Mouse (Mus musculus) adrenal gland (tissue): Measurements from ENCODE around the gene Gm10959.

Source experiments
- intact Hi-C: fragments of 180-260 bp; cut with DNase I; formaldehyde crosslinking; loops from one replicate; pipeline ENCODE4 v1.15.1; 2025
- long read RNA-seq, 2 experiments: library from polyadenylated mRNA; unstranded; transcript quantifications; one replicate each; pipeline ENCODE4 v2.0.0; 2020; ENCODE audit warnings: borderline replicate concordance in 1 of 2; ENCODE audit not compliant: insufficient replicate concordance in 1 of 2

Gm10959 gene
- long read RNA-seq, experiment 1: 0 reads
- long read RNA-seq, experiment 2: 0 reads

DNA sequence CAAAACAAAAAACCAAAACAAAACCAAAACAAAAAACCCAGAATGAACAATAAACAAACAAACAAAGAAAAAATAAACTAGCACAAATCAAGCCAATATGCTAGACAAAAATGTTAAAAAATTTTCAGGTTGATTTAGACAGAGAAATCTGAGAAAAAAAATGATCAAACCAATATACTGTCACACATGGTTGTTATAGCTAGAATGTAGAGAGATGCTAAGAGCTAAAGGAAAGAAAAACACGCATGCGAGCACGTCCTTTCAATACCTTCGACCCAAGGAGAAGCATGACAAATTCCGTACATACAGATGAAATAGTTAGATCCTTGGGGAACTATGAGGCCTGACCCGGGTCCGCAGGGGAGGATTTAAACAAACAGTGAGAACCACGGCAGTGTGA lies at the start of gene Gm10959:
Gene Gm10959, minus strand, starts transcription at position 101 of the 400 bp plus-strand sequence.
- intact Hi-C loops: no loop called here

DNA sequence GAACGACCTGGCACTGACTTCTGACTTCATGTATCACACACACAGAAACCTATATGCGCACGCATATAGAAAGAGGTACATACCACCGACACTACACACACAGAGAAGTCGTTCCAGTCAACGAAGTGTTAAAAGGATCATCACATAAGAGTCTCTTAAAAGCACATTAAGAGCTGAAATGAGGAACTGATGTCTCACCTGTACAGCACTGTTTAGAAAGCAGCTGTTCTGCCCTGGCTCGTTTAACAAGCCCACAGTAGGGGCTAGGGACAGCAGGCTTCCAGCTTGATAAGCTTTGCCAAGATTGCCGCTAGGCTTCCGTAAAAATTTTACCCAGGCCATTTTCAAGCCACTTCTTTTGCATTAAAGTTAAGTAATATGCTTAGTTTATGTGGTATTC lies 49.2 kb upstream of the Gm10959 start:
- intact Hi-C loops: loop anchor here (5.0 kb wide), 1 partner anchor 36 kb away; no protein-coding TSS in a partner anchor

DNA sequence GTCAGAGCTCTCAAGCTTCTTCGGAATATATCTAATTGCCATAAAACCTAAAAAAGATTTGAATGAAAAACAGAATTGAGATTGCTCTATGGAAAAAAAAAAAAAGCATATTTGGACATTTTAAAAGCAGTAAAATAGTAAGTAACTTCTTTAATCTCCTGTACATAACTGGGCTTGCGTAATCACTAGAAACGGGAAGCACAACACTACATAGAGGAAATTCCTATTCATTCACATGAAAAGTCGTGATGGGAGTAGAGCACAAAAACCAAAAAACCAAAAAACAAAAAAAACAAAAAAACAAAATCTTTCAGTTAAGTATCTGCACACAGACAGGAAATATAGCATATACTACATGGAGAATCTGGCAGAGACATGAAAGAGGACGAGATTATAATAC lies 45.1 kb upstream of the Gm10959 start:
- intact Hi-C loops: no loop called here

- intact Hi-C loops: no loop called here
Observed at GRCm38 (mm10) chr3:122950129-122950528, 31.0 kb upstream of the Gm10959 start.

DNA sequence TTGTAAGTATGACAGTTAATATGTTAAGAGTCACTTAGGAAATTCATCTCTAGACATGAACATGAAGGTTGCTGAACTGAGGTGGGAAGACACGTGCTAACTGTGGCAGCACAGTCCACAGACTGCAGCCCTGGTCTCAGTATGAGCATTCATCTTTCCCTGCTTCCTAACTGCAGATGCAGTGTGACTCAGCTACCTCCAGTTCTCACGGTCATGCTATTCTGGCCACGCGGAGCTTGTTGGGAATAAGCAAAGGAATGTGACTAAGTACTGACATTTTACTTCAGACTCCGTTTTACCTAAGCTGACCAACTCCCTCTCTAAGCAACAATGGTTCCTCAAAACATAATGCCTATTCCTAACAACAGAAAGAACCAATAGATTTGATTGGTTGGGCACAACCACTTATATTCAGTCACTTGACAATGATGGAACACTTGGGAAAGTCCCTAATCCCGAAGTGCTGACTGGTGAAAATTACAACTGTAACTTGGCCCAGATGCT lies 24.3 kb upstream of the Gm10959 start:
- intact Hi-C loops: loop anchor here (5.0 kb wide), 1 partner anchor 159 kb away; no protein-coding TSS in a partner anchor

GRCm38 (mm10) chr3:122939215-122939614 lies 20.1 kb upstream of the Gm10959 start:
- intact Hi-C loops: no loop called here

DNA sequence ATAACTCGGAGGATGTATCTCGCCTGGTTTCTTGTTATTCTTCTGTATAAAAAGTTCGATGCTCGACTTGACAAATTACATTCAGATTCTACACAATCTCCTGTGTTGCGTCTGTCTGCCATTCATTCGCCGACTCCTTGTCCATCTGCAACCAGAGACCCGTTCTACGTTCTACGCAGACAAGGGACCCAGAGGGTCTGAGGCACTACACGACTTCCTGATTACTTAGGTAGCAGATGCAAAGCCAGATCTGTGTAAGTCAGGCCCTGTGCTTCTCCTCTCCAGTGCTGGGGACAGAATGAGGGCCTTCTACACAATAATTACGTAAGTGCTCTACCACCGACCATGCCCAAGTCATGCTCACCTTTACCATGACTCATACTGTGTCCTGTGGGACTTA lies 18.0 kb upstream of the Gm10959 start:
- intact Hi-C loops: loop anchor here (2.0 kb wide), 1 partner anchor 222 kb away; no protein-coding TSS in a partner anchor

- intact Hi-C loops: loop anchor here (5.0 kb wide), 1 partner anchor 35 kb away; no protein-coding TSS in a partner anchor
Observed at GRCm38 (mm10) chr3:122932466-122932865, 13.3 kb upstream of the Gm10959 start.

DNA sequence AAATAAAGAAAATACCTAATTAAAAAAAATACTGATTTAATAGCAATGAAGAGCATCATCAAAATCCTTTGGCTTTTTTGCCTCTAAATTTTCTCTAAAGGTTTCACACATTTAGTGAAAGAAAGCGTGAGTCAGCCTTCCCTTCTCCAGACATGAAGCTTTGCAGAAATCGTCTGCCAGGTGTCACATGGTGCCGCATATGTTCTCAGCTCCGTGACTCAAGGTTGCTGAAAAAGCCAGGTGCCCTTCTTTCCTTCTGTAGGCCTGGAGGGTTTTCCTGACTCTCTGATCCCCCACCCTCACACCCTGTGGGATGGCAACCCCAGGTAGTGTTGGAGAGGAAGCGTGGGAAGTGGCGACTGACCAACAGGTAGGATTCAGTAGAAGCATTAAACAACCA lies 10.6 kb upstream of the Gm10959 start:
- intact Hi-C loops: loop anchor here (5.0 kb wide), 1 partner anchor 38 kb away; no protein-coding TSS in a partner anchor

- intact Hi-C loops: no loop called here
Observed at GRCm38 (mm10) chr3:122924009-122924914, 5.1 kb upstream of the Gm10959 start, which contains the start of gene 1810037I17Rik. Gene 1810037I17Rik, plus strand, starts transcription at chr3:122924203.

- intact Hi-C loops: no loop called here
Observed at GRCm38 (mm10) chr3:122923147-122923546, 4.0 kb upstream of the Gm10959 start.

DNA sequence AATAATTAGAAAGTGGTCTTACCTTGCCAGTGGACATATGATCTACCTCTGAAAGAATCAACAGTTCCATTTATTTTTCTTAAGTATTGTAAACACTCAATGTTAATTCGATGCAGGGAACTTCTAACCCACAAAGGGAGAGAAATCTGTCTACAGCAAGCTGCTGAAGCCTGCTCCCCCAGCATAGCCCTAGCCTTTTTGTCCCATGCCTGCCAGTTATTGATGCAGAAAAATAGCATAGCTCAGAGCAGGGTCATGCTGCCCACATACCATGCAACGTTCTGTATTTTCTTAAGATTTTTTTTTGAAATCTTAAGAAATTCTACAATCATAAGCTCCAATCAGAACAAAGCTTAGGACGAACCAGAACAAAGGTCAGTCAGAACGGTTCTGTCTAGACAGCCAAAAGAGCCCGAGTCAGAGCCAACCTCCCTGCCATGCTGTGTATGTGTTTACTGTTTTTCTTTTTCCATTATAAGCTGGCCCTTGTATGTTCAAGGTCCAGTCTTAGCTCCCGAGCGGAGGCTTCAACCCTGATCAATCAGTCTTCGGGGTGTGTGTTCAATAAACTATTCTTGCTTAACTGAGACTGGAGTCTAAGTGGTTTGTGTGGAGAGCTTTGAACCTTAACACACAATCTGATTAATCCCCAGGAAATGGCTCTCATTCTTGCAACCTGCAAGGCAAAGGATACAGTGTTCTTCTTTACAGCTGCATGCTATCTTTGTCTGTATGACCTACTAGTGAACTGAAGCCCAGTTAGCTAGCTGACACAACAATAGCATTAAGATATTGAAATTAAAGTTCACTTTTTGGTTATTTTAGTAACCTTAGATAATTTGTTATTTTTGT lies 2.7 kb upstream of the Gm10959 start:
- intact Hi-C loops: no loop called here

DNA sequence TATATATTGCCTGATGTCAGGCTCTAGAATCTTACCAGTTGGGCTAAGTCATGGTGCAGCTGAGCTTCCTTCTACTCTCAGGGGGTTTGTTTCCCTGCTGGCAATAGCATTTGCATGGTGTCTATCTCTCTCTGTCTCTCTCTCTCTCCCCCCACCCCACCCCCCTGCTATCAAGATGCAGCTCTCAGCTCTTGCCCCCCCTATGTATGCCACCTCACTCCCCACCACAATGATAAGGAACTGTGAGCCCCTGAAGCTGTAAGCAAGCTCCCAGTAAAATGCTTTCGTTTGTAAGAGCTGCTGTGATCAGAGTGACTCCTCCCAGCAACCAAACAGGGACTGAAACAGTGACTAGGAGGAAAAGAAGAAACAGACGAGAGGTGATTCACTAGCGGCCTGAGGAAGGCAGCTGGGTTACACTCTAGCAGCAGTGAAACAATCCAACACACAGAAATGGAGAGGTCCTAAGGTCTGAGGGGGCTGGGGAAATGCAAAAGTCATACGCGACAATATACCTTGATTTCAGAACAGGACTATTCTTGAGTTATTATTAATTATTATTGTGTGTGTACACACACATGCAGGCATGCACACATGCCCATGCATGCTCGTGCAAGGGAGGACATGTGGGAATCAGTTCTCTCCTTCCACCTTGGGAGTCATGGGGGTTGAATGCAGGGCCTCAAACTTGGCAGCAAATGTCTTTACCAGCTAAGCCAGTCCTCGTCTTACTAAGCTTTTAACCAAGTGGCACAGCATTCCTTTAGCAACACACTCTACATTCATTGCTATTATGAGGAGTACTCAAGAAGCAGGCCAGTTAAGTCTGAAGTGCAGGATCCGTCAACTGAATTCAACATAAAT lies 1.6 kb upstream of the Gm10959 start:
- intact Hi-C loops: no loop called here

GRCm38 (mm10) chr3:122918672-122919071 lies 488 bp downstream of the Gm10959 start:
- intact Hi-C loops: no loop called here

DNA sequence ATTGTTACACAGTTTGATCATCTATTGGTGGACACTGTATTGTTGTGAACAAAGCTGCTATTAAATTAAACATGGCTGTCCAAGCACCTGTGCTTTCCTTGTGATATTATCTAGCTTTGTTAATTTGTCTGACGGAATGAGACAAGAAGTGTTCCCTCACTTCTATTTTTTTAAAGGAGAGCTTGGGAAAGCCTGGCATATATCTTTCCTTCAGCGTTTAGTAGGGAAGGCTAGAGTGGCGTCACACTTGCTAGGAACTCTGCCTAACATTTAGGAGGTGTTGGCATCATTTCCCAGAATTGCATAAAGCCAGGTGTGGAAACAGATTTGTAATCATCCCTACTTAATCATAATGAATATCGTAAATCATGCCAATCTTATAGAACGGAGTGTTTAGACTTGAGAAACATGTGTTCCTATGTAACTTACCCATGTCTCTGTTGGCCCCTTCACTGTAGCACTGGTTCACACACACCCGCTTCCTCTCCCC lies 2.9 kb downstream of the Gm10959 start:
- intact Hi-C loops: no loop called here

DNA sequence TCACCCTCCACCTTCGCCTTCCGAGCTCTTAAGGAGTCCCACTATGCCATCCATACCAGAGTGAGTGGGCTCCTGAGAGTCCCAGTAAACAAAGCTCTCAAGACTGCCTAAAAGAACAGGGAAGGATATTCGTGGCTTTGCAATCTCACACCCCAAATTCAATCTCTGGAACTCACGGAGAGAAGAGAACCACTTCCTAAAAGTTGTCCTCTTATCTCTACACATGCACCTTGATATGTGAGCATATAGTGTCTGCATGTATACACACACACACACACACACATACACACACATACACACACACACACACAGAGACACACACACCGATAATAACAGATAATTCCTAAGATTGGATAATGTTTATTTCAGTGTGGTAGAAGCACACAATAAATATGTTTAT lies 3.7 kb downstream of the Gm10959 start:
- intact Hi-C loops: no loop called here

DNA sequence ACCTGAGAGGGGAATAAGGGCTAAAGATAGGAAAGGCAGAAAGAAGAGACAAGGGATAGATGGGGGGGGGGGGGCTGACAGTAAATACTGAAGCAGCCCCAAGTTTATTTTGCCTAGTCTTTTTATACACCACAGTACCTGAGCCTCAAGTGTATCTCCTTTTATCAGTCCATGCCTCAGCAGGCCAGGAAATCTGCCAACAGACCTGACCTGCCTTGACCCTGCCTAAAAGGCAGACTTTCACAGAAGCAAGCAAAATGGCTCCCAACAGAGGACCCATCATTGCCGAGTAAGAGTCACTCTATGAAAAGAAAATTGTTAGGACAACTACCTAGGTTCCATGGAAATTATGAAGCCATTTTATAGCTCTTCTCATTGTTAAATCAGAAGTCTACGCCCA lies 11.3 kb downstream of the Gm10959 start:
- intact Hi-C loops: no loop called here

DNA sequence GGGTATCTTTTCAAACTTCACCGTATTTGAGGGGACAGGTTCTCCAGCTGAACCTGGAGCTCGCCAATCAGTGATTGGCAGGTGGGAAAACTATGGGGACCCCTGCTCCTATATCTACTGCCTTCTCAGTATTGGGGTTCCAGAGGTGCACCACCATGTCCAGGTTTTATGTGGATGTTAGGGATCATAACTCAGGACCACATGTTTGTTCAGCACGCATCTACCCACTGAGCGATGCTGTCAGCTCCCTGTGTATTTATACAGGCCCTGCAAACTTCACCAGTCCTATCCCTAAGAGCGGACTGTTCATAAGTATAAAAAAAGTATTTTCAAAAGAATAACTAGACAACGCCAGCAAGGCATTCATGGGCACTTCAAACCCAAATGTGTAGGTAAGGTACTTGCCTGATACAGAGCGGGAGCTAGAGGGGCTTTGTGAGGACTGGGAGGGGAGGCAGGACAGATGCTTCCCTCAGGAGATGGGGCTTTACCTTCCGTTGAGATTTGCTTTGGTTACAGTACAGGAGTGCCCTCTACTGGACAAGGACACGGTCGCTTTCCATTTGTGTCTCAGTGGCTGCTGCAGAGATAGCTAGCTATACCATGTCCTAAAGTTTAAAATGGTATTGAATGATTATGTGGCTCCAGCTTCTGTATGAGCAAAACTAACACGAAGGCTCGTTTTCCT lies 15.3 kb downstream of the Gm10959 start:
- intact Hi-C loops: loop anchor here (5.0 kb wide), 1 partner anchor 257 kb away; no protein-coding TSS in a partner anchor

- intact Hi-C loops: no loop called here
Observed at GRCm38 (mm10) chr3:122898254-122898653, 20.9 kb downstream of the Gm10959 start.
